Mouse (Mus musculus) forebrain, embryonic 15.5 days (tissue): ENCODE measurements around the gene Tmprss3. TPM values are rescaled to one million over a fixed set of nuclear protein-coding genes. Genes with fewer than 3 reads are reported as not detected.

Source experiments
- ATAC-seq: fragments of 200-750 bp; cut with Nextera tagmentation; replicated peaks from 2 replicates; pipeline ENCODE4 v1.8.0; 2017; ENCODE audit warnings: mild to moderate bottlenecking, moderate TSS enrichment, moderate library complexity
- H3K27ac ChIP-seq: fragments of 300-500 bp; sonication (generic); replicated peaks from 2 replicates; pipeline ENCODE4 v1.5.1; 2015; ENCODE audit warnings: mild to moderate bottlenecking, inconsistent platforms
- H3K27me3 ChIP-seq: fragments of 300-500 bp; sonication (generic); 2 replicates; pipeline ENCODE4 v1.6.1; 2015; ENCODE audit warnings: inconsistent platforms
- H3K36me3 ChIP-seq: fragments of 300-500 bp; sonication (generic); 2 replicates; pipeline ENCODE4 v1.6.1; 2015; ENCODE audit warnings: mild to moderate bottlenecking, inconsistent platforms
- H3K4me1 ChIP-seq: fragments of 300-500 bp; sonication (generic); 2 replicates; pipeline ENCODE4 v1.6.1; 2015; ENCODE audit warnings: inconsistent platforms
- H3K4me2 ChIP-seq: fragments of 300-500 bp; sonication (generic); replicated peaks from 2 replicates; pipeline ENCODE4 v1.6.1; 2015; ENCODE audit warnings: mild to moderate bottlenecking, inconsistent platforms
- H3K4me3 ChIP-seq: fragments of 300-500 bp; sonication (generic); 2 replicates; pipeline ENCODE4 v1.5.1; 2015; ENCODE audit warnings: mild to moderate bottlenecking, inconsistent platforms
- H3K9ac ChIP-seq: fragments of 300-500 bp; sonication (generic); replicated peaks from 2 replicates; pipeline ENCODE4 v1.6.1; 2015; ENCODE audit warnings: mild to moderate bottlenecking, inconsistent platforms
- H3K9me3 ChIP-seq: fragments of 300-500 bp; sonication (generic); 2 replicates; pipeline ENCODE4 v1.6.1; 2016; ENCODE audit warnings: inconsistent platforms
- WGBS: fragments of 180-500 bp; shearing (Covaris S2); methylation state at CpG from one replicate; pipeline ENCODE4 v1.1.7; 2015; ENCODE audit warnings: mixed read lengths; 5-methylcytosine and 5-hydroxymethylcytosine counted together
- polyA plus RNA-seq: library from polyadenylated mRNA; unstranded; fragments of >200 nt; fragmentation: Nextera tagmentation; extraction: Ambion mirVana; gene quantifications from 2 replicates; pipeline ENCODE4 v1.2.1, GENCODE M21; 2015

Gene Tmprss3
- polyA plus RNA-seq, 1 experiment from 2014 or later, result not detected

DNA sequence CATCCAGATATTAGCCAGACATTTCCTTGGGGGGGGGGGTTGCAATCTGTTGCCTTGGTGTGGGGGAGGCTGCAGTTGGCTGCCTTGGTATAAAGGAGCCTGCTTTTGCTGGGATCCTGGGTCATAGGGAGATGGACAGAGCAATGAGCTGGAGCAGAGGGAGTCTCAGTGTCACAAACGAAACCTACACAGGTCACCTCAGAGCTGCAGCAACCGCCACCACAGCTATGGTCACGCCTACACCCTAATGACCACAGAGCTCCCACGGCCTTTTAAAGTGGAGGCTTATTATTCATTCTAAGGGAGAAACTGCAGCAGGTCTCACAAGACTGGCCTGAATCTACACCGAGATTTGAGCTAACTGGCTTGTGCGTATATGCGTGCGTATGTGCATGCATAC lies 7.0 kb downstream of the Tmprss3 start:
- Histone ChIP-seq H3K4me3 (no peak overlapping the region), H3K4me2 (no peak overlapping the region), H3K9ac (no peak overlapping the region), H3K9me3 (no peaks in the 10 kb centered on the region), H3K4me1 (no peaks in the 10 kb centered on the region), H3K27me3 (no peaks in the 10 kb centered on the region), H3K36me3 (no peaks in the 10 kb centered on the region), H3K27ac (no peak overlapping the region)
- no peak for ATAC-seq
- WGBS, result 68% methylated on average over 8 of the region's 8 CpGs

GRCm38 (mm10) chr17:31187370-31187769 lies 11.4 kb downstream of the Tmprss3 start:
- Histone ChIP-seq H3K9ac (no peak overlapping the region), H3K4me2 (no peak overlapping the region), H3K27me3 (no peaks in the 10 kb centered on the region), H3K36me3 (no peaks in the 10 kb centered on the region), H3K4me3 (no peak overlapping the region), H3K9me3 (no peaks in the 10 kb centered on the region), H3K4me1 (no peaks in the 10 kb centered on the region), H3K27ac (no peak overlapping the region)
- ATAC-seq, result no peak
- 32% methylated on average over 4 of the region's 4 CpGs for WGBS

- Histone ChIP-seq H3K4me2 (no peak overlapping the region), H3K36me3 (no peaks in the 10 kb centered on the region), H3K27ac (no peak overlapping the region), H3K9me3 (no peaks in the 10 kb centered on the region), H3K4me1 (no peaks in the 10 kb centered on the region), H3K27me3 (no peaks in the 10 kb centered on the region), H3K9ac (no peak overlapping the region), H3K4me3 (no peak overlapping the region)
- 81% methylated on average over 12 of the region's 12 CpGs for WGBS
- ATAC-seq, result no peak
These were observed 14.3 kb downstream of the Tmprss3 start for GRCm38 (mm10) chr17:31184269-31184990.

DNA sequence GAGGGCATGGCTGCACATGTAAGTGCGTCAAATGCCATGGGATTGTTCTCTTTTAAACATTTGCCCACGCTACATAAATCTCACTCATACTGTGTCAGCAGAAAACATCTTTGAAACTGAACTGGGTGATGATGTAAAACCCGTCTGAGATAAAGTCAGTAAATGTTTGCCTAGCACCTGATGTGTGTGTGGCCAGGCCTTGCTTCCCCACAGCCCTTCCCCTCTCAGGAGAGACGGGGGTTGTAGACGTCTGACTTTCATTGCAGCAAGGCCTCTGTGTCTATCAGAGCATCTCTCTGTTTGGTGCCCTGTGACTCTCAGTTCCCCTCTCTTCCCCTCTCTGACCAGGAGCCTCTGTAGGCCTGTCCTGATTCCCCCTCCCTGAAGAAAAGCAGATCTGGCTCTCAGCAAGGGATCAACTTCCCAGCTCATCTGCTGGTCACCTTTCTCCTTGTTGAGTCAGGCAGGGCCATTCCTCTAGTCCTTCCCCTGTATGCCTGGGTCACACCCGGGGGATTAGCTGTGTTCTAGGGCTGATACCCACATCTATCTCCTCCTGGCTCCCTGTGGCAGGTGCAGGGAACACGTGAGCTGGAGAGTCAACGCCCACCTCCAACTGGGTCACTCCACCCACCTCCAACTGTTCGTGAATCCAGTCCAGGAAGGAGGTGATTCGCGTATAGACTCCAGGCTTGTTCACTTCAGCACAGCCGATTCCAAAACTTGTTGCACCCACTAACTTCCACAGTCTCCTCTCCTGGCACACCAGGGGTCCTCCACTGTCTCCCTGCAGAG lies 15.4 kb downstream of the Tmprss3 start:
- Histone ChIP-seq H3K9me3 (no peaks in the 10 kb centered on the region), H3K36me3 (no peaks in the 10 kb centered on the region), H3K4me1 (no peaks in the 10 kb centered on the region), H3K9ac (no peak overlapping the region), H3K4me2 (no peak overlapping the region), H3K4me3 (no peak overlapping the region), H3K27ac (no peak overlapping the region), H3K27me3 (no peaks in the 10 kb centered on the region)
- ATAC-seq, result no peak
- WGBS, result 73% methylated on average over 12 of the region's 12 CpGs

DNA sequence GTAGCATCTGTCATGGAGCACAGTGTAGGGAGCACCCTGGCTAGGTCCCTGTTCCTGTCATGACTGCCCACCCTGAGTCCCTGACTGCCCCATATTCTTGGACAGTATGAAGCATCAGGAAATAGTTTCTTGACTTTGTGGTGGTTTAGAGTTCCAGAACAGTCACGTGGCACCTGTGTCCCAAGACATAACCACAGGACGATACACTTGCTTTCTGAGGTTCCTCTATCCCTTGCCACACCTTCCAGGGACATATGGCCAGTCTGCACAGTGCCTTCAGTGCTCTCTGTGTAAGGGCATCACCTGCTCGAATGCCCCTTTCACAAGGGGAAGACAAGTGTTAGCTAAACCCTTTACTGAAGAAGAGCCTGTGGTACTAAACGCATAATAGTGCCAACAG lies 17.3 kb downstream of the Tmprss3 start:
- no peak overlapping the region for H3K27ac ChIP-seq
- 91% methylated on average over 4 of the region's 4 CpGs for WGBS
- H3K4me1 ChIP-seq, result no peaks in the 10 kb centered on the region
- no peak overlapping the region for H3K9ac ChIP-seq
- ATAC-seq, result no peak
- no peaks in the 10 kb centered on the region for H3K9me3 ChIP-seq
- no peak overlapping the region for H3K4me2 ChIP-seq
- no peak overlapping the region for H3K4me3 ChIP-seq
- no peaks in the 10 kb centered on the region for H3K36me3 ChIP-seq
- no peaks in the 10 kb centered on the region for H3K27me3 ChIP-seq

DNA sequence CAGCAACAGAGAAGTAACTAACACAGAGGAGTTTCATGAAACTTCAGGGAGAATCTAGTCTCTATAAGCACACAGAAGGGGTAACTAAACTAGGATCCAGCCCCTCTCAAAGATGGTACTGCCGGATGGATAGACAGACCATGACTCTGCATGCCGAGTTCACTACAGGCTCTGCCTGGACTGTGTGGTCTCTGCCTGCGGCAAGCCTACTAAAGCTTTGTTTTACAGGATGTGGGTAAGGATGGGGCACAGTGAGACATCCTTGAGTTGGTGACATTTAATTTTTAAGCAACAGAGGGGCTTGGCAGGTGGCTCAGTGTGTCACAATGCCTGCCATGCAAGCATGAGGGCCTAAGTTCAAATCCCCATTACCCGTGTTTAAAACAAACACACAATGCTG lies 22.5 kb downstream of the Tmprss3 start:
- H3K9ac ChIP-seq, result no peak overlapping the region
- no peaks in the 10 kb centered on the region for H3K27me3 ChIP-seq
- 94% methylated on average over 4 of the region's 4 CpGs for WGBS
- no peaks in the 10 kb centered on the region for H3K36me3 ChIP-seq
- H3K4me3 ChIP-seq, result no peak overlapping the region
- H3K9me3 ChIP-seq, result no peaks in the 10 kb centered on the region
- no peak overlapping the region for H3K27ac ChIP-seq
- no peak overlapping the region for H3K4me2 ChIP-seq
- no peak for ATAC-seq
- no peaks in the 10 kb centered on the region for H3K4me1 ChIP-seq

DNA sequence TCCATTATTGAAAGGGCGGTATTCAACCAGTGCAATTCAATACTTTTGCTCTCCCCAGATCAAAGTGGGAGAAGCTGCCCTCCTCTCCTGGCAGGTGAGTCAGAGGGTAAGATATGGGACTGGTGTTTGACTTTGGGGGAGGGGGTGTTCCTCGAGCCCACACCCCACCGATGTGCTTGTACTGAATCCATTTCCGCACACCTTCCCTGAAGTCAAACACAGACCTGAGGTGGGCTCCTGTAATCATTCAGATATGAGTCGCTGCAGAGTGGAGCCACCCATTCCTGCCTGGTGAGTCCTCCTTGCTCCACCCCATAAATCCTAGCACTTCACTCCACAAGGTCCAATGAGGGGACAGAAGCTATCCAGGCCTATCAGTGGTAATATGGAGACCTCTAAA lies 29.0 kb downstream of the Tmprss3 start:
- 86% methylated on average over 5 of the region's 5 CpGs for WGBS
- H3K27ac ChIP-seq, result no peak overlapping the region
- no peak for ATAC-seq

DNA sequence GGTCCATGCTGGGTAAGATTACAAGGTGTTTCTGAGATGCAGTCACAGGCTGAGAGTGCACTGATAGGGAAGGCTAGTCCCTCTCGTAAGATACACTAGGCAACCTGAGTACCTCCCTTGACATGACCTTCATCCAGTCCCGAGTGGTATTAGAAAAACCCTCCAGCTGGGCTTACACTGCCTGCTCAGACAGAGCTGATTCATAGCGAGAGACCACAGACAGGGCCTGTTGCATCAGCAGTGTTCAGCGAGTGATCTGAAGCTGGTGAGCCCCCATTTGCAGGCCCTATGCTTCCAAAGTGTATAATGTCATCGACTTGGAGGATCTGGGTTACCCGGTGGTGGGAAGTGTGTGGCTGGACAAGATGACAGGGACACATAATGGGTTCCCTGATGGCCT lies 33.6 kb downstream of the Tmprss3 start, which contains the start of gene Tff1:
Gene Tff1, minus strand, starts transcription at position 151 of the 400 bp plus-strand sequence.
- H3K4me1 ChIP-seq, result no peaks in the 10 kb centered on the region
- H3K27me3 ChIP-seq, result no peaks in the 10 kb centered on the region
- H3K9ac ChIP-seq, result no peak within 1 kb of the TSS
- no peak within 1 kb of the TSS for H3K4me3 ChIP-seq
- no peak within 1 kb of the TSS for H3K27ac ChIP-seq
- H3K9me3 ChIP-seq, result no peaks in the 10 kb centered on the region
- H3K36me3 ChIP-seq, result no peaks in the 10 kb centered on the region
- no peak within 1 kb of the TSS for H3K4me2 ChIP-seq
- WGBS, result 93% methylated on average over 6 of the region's 6 CpGs
- ATAC-seq, result no peak

More for the DNA sequence above, 29.0 kb downstream of the Tmprss3 start:
- H3K36me3 ChIP-seq, result no peaks in the 10 kb centered on the region
- no peaks in the 10 kb centered on the region for H3K9me3 ChIP-seq
- no peaks in the 10 kb centered on the region for H3K27me3 ChIP-seq
- H3K4me1 ChIP-seq, result no peaks in the 10 kb centered on the region
- H3K4me2 ChIP-seq, result no peak overlapping the region
- no peak overlapping the region for H3K4me3 ChIP-seq
- H3K9ac ChIP-seq, result no peak overlapping the region

DNA sequence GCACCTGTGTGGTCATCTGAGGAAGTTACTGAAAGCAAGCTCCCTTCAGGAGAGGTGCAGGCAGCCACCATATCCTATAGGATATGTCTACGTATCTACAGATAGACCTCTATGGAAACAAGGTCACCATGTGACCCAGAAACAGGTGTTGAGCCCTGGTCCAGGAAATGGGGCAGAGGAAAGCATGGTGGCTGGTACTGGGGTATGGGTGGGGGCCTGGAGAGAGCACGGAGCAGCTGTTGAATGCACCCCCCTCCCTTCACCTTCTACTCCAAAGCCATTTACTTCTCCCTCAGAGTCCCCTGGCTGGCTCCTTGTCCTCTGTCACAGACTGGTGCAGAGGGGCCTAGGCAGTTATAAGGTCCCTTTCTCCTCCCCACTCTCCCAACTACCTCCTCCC lies 35.0 kb downstream of the Tmprss3 start:
- H3K4me2 ChIP-seq, result no peak overlapping the region
- H3K36me3 ChIP-seq, result no peaks in the 10 kb centered on the region
- no peaks in the 10 kb centered on the region for H3K27me3 ChIP-seq
- no peak overlapping the region for H3K9ac ChIP-seq
- no peak for ATAC-seq
- H3K4me3 ChIP-seq, result no peak overlapping the region
- no peaks in the 10 kb centered on the region for H3K4me1 ChIP-seq
- WGBS, result 71% methylated on average over 2 of the region's 2 CpGs
- no peak overlapping the region for H3K27ac ChIP-seq
- H3K9me3 ChIP-seq, result no peaks in the 10 kb centered on the region

DNA sequence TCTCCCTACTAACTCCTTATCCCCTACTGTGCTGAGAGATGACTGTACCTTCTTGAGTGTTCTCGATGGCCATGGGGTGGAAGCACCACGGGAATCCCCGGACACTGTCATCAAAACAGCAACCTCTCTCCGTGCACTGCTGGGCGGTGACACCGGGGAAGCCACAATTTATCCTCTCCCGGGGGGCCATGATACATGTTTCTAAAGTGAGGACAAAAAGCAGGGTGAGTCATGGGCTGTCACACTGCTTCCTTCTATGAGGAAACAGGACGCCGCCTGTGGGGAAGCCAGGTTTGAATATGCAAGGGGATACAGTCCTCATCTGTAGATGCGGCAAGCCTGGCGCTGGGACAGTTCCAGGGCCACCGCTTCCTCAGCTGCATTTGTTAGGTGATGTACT lies 36.2 kb downstream of the Tmprss3 start:
- no peak overlapping the region for H3K9ac ChIP-seq
- no peaks in the 10 kb centered on the region for H3K9me3 ChIP-seq
- no peak overlapping the region for H3K27ac ChIP-seq
- H3K4me3 ChIP-seq, result no peak overlapping the region
- WGBS, result 91% methylated on average over 12 of the region's 12 CpGs
- no peak overlapping the region for H3K4me2 ChIP-seq
- H3K4me1 ChIP-seq, result no peaks in the 10 kb centered on the region
- ATAC-seq, result no peak
- H3K27me3 ChIP-seq, result no peaks in the 10 kb centered on the region
- no peaks in the 10 kb centered on the region for H3K36me3 ChIP-seq

- Histone ChIP-seq H3K4me3 (no peak overlapping the region), H3K4me1 (no peaks in the 10 kb centered on the region), H3K4me2 (no peak overlapping the region), H3K27ac (no peak overlapping the region), H3K36me3 (no peaks in the 10 kb centered on the region), H3K9me3 (no peaks in the 10 kb centered on the region), H3K9ac (no peak overlapping the region), H3K27me3 (no peaks in the 10 kb centered on the region)
- WGBS, result 60% methylated on average over 4 of the region's 4 CpGs
- no peak for ATAC-seq
These were observed 38.5 kb downstream of the Tmprss3 start for GRCm38 (mm10) chr17:31160291-31160690.

- Histone ChIP-seq H3K9ac (no peak overlapping the region), H3K36me3 (no peaks in the 10 kb centered on the region), H3K4me3 (no peak overlapping the region), H3K4me1 (no peaks in the 10 kb centered on the region), H3K9me3 (no peaks in the 10 kb centered on the region), H3K27ac (no peak overlapping the region), H3K4me2 (no peak overlapping the region), H3K27me3 (no peaks in the 10 kb centered on the region)
- no peak for ATAC-seq
- 81% methylated on average over 6 of the region's 6 CpGs for WGBS
These were observed 40.9 kb downstream of the Tmprss3 start for GRCm38 (mm10) chr17:31157921-31158320.
